Mouse (Mus musculus) cerebellum, postnatal 36 days (tissue): ENCODE results near the gene Tnr.

Source experiments
- DNase-seq, 2 experiments: peaks; one replicate each; pipeline ENCODE4 v3.0.0; 2021 to 2022; ENCODE audit warnings: mixed read lengths in 2 of 2

Gene Tnr

DNA sequence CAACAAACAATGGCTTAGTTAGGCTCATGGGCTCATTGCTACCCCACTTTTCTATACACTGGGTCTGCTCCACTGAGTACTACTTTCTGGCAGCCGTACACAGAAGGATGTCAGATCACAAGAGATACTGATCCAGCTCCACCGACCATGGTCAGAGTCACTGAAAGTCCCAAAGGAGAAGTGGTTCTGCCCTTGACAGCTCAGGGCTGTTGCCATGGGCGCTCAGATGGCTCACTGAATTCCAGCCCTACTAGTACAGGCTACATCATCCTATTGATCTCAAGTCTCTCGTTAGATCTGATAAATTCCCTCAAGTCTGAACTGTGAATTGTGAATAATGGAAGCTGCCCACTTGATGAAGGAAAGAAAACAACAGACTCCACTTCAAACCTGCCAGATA is 207.3 kb downstream of the Tnr start:
- DNase-seq, result no peak

DNA sequence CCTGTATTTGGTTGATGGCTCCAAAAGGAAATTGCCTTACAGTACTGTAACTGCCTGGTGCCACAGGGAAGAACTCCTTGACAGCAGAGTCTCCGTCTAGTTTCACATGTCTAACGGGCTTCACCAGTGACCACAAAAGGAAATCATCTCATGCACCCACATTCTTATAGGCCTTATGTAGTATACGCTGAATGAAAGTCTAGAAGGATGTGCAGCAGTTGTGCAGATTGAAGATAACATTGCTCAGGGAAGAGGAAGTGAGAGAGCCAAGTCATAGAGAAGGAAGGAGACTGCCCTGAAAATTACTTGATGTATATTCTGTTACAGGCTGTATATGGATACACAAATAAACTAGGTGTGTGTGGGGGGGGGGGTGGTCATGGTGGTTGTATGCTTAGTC is 211.5 kb downstream of the Tnr start:
- no peak for DNase-seq

DNA sequence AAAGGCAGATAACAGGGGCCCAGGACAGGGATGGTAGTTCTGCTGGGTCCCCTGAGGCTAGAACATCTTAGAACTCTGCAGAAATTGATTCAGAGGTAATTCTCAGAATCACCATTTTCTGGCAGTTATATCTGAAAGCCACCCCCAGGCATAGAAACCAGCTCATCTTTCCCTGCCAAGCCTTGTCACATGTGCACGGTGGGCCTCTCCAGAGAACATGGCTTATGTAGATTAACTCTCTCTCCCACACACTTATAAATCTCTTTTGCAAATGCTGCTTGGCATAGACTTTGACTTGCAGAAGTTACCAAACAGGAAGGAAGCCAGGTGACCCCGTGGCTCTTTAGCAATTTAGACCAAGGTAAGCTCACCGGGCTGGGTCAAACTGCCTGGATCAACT is 215.9 kb downstream of the Tnr start:
- DNase-seq, result no peak

DNA sequence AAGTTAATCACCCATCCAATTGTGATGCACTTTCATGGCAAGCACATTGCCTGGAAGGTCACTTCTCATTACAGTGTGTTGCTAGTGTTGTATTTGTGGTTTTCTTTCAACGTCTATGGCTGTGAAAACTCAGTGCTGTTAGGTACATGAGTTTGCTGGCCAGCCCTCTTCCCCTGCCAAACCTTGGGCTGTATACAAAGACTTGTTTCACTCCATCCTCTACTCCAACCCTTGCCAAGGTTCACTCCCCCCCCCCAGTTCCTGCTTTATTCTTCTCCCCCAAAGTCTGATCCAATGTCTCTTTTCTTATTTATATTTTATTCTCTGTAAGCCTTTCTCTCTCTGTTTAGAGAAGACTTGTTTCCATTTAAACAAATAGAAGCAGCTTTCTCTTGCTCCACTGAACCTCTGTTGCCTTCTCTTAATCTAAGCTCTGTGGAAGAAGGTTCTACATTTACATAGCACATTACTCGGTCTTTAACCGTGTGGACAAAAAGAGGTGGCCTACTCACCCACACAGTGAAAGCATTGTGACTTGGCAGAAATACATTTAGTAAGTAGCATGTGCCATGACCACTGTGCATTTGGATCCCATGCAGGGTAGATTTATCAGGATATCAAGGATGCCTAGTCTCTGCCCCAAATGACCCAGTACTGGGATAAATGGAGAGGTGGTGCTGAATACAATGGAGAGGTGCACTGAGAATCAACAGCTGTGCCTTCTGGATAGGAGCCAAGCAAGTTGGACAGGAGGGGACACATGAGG is 217.9 kb downstream of the Tnr start:
- no peak for DNase-seq

DNA sequence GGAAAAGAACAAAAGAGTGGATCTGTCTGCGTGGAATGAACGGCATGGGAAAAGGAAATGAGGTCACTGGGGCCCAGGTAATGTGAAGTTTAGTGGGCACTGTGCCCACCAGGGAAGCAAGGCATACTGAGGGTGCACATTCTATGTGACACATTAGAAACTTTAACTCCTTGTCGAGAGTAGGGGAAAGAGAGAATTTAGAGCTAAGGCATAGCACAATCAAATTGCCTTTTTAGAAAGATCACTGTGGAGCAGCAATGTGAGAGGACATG is 218.4 kb downstream of the Tnr start:
- no peak for DNase-seq

DNA sequence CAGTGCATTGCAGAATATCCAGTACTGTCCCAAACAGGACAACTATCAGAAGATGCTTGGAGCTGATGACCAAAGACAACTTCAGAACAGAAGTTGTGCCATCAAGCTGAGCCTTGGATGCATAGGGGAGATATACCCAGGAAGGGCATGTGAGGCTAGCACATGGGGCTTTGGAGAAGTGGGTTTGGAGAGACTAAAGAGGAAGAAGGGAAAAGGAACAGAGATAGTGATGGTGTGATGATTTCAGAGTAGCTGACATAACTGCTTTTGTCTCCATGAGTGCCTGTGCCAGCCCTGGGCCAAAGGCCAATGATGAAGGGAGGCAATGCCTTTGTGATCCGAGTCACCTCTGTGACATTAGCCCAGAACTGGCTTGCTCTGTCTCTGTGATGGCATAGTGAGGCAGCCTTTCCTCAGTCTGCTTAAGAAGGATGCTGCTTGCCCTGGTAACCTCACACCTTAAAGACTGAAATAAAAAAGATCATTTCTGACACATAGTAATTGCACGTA is 220.2 kb downstream of the Tnr start:
- DNase-seq, result peak; percentile 12 to 28

DNA sequence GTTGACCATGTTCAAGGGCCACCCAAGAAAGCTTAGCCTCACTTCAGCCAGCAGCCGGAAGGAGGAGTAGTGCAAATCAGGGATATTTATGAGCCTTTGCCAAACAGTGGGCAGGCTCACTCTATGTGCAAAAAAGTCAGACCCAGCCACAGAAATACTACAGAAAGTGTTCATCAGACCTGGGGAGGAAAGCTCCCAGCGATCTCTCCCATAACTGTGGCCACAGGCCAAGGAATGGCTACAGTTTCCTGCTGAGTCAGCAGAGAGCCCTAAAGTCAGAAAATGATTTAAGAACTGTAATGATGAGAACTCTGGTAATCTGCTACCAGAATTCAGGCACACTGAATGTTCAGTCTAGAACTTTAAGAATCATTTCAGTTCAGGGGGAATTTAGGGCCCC is 221.7 kb downstream of the Tnr start:
- DNase-seq, result no peak

DNA sequence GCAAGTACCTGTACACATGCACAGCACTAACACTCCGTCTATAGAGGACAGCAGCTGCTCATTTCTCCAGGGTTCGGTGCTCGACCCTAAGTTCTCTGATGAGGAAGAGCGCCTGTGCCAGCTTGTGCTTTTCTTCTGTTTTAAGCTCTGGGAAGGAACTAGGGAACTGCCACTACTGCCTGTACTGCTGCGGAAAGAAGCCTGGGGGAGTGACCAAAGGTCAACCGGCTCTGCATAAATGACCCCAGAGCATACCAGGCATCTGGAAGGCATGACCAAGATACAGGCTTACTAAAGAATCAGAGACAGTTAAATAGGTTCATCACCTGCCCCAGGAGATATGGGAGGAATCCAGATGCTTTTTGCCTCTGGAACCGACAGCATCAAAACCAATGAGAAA is 224.4 kb downstream of the Tnr start:
- DNase-seq, result no peak

DNA sequence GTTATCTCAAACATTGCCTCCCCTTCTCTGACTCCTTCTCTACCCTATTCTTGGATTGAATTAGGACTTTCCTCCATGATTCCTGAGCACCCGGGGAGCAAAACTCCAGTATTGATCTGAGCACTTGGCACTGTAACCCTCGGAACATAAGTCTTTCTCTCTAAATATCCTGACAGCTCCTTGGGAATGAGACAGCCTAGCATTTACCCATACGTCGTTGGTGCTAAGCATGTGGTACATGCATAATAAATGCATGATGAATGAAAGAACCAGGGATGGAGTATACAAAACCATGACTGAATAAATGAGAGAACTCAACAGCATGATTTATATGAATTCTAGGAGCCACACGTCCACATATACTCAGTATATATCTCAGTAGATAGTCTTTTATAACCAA is 226.8 kb downstream of the Tnr start:
- DNase-seq, result no peak

DNA sequence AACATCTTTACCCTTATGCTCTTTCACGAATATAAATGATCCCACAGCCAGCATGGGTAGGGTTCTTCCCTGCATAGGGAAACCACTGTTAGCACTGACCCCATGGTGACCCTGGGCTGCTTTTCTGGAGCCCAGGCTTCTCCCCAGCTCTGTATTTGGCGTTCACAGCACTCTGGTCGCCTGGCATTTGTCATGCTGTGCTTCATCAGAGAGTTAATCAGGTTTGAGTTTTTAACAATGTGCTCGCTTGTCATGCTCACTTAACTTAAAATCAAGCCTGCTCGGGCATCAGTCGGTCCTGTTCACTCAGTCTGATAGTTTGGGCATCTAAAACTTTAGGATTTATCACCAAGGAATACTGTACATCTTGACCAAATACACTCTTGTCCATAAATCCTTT is 227.3 kb downstream of the Tnr start:
- DNase-seq, result no peak

DNA sequence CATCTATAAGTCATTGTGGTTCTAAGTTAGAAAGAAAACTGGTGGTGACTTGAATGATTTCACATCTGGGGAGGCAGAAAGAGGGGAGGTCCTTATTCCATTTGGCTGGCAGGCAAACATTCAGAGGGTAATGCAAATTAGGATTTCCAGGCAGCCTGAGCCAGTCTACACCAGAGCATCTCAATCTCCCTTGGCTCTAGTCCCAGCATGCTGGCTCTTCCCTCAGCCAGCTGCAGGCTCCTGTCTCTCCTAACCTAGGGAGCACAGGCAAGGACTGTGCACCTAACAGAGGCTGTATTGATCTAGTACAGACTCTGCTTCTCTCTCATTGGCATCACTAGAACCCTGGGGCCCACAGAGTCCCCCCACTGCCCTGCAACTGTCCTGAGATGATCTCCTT is 237.4 kb downstream of the Tnr start:
- DNase-seq, result no peak

DNA sequence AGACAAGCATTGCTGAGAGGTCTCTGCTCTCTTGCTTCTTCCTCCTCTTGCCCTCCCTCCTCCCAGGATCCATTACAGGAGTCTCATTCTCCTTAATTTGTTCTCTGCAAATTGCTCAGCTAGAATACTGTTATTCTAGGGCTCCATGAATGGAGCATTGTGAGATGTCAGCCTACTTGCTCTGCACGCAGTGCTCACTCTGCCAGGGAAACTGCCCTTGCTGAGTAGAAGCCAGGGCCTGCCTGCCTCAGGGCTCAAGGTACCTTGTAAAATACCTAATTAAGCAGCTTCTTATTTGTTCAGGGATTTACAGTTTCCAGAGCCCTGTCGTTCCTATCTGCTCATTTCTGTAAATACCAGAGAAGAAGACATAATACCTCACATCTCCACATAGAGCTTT is 240.3 kb downstream of the Tnr start:
- no peak for DNase-seq

DNA sequence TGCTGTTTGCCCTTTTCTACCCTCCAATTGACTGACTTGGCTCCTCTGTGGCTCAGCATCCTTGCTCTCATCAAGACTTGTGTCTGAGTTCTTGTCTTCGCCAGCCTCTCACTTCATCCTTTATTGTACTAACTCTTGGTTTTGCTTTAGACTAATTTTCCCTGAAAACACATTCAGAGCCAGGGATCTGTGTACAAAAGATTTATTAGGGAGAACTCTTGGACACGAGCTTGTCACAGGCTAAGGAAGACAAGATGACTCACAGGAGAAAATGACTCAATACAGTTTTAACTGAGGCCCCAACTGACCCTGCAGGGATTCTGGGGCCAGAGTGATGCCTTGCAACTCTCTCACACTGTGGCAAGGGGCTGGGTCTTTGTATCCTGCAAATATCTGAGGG is 241.3 kb downstream of the Tnr start:
- DNase-seq, result no peak

DNA sequence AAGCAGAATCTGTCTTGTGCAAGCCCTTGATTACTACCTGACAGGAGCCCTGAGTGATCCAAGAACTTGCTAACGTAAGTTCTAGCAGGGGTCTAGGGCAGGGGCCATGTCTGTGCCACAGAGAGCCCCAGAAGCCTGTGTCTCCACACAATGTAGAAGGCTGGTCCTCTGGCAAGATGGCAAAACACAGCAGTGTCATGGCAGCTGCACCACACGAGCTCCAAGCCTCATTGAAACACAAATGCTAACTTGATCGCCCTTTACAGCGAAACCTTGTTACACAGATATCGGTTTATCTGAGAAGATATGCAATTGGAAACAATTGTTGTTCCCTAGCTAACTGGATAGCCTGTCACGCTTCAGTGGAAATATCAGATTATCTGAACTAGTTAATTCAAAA is 246.4 kb downstream of the Tnr start:
- no peak for DNase-seq

DNA sequence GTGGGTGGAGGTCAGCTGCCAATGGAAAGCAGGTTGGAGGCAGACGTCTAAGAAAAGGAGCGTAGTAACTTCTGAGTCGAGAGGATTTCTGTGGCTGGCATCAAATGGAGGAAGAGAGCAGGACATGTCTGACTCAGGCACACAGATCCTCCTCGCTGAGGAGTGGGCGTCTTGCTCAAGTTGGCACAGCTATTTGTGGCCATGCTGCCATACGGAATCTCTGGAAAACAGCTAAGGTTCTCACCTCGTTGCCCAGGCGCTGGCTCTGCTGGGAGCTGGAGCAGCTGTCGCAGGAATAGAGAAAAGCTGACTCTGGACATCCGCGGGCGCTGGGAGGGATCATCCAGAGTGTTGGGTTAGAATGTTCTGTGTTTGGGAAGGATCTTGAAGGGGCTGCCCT is 250.1 kb downstream of the Tnr start:
- DNase-seq, result no peak

DNA sequence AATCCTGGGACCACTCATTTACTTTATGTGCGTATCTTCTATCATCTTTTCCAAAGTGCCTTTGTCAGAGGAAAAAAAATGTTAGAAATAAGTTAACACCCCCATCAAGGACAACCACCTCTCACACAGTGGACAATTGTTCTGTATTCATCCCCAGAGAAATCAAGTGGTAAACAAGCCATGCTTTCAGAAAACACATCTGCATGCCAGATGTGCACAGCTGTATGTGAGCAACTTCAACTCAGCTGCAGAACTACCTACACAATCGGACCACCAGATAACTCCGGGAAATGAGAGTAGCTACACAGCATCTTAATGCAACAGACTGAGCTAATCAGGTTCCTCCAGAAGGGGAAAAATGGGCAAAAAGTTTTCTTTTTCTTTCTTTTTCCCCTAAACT is 251.6 kb downstream of the Tnr start:
- DNase-seq, result no peak

DNA sequence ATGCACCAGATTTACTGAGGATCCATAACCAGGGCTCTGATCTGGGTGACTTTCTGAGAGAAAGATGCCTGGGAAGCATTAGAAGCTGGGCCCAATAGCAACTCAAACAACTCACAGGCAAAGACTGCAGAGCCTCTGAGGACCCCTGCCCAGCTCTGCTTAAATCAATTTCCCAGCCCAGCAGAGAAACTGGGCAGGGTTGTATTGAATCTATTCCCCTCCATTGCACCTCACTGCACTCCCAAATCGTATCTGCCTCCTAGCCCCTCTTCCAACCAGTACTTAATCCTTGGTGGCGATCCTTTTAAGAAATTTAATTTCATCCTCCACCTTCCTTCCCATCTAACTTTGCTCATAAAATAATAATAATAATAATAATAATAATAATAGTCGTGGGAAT is 253.5 kb downstream of the Tnr start:
- no peak for DNase-seq

DNA sequence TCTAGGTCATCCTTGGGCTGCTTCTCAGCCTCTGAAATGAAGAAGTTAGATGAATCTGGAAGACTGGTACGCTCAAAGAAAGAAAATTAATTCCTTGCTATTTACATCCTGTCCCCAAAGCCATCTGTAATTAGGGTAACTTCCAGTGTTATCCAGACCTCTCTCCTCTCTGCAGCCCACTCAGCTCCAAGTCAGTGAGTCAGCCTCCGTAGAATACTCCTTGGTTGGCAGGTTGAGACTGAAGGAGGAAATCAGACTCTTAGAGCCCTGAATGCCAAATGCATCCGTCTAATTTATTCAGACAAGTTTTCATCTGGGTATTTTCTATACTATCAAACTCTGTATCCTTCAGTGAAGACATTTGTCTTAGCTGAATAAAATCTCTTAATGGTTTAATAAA is 255.9 kb downstream of the Tnr start:
- no peak for DNase-seq

DNA sequence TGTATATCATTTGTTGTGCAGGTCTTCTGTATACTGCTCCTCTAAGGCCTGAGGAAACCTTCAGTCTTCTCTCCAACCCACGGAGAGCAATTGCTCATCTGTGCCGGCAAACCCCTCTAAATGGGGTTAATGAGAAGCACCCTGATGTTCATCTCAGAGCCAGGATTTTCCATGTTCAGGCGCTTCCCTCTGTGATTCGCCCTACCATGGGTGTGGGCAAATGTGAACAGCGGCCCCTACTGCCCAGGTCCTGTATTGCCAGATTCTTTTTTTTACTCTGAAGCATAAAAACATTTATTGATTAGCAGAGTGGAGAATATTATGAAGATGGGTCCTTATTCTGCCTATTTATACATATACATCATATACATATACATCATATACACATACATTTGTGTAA is 260.3 kb downstream of the Tnr start:
- peak; percentile 69 to 79 for DNase-seq

DNA sequence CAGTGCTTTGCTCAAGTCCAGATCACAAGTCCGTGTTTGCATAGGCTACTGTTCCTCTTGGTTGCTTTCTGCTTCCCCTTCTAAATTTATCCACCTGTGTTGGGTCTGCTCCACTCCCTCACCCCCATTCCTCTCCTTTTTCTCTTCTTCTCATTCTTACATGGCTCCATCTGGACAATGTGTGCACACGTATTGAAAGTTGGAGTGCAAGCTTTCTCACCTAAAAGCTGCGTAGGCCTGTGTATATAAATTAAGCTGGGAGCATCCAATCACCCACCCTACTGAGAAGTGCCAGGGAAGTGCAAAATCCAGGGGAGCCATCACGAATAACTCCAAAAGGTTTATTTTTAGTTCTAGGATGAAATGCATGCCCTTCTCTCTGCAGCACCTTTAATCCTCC is 264.7 kb downstream of the Tnr start:
- DNase-seq, result no peak

DNA sequence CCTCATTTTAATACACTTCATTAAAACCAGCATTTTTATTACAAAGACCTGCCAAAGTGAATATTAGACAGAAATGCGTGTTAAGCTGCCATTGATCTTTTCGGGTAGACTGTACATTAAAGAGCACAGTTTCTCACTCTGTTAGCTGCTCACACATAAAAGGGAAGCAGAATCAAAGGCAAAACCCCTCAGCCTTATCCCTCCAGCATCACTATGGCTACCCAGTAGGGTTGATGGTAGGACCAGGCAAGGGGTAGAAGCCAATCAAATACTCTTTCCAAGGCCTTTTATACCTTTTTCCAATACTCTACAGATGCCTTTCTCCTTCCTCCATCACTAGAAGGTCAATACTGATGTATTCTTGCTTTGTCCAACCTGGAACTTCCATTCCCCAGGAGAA is 269.0 kb downstream of the Tnr start:
- DNase-seq, result no peak

DNA sequence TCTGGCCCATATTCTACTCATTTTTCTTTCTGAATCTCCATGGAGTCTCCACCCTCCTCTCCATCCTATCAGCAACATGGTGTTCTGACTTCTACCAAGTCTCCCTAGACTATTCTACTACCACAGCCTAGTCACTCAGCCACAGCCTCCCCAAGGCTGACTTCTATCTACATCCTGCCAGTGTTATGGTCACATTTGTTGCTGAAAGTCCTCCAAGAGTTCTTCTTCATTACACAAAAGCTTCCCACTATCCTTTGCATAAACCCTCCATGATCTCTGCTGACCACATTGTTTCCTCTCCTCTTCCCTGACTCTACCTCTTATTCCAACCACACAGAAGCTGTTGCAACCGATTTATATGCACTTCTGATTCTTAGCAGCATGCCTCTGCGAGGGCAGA is 272.5 kb downstream of the Tnr start:
- no peak for DNase-seq

DNA sequence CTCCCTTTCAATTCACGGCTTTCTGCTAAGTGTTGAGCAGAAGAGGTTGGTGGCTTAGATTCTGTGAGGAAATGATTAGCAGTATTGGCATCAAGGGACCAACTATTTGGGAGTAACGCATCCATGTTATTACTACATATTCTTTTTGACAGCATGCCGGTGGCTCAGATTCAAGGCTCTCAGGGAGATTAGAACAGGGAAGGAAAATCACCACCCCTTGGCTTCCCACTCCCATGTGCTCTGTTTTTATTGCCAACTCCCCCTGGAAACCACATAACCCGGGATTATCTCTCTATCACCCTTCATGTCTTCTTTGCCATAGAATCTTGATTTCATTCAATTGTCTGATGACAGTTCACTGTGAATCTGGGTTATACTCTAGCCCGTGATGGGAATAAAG is 276.8 kb downstream of the Tnr start:
- no peak for DNase-seq

DNA sequence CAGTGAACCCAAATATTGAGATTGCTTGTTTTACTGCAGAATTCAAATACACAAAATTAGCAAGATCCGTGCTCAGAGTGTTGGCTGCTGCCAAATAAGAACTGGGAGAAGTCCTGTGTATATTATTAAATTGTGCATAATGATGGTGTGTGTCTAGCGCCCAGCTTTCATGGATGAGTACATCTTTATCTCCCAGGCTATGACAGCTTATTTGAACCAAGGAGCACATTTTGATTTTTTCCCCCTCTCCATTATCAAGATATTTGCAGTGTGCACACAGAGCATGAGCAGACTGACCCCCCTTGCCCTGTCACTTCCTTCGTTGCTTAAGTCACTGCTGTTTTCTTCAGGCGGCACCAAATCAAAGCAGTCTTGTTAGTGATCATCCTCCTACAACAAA is 278.2 kb downstream of the Tnr start:
- no peak for DNase-seq

DNA sequence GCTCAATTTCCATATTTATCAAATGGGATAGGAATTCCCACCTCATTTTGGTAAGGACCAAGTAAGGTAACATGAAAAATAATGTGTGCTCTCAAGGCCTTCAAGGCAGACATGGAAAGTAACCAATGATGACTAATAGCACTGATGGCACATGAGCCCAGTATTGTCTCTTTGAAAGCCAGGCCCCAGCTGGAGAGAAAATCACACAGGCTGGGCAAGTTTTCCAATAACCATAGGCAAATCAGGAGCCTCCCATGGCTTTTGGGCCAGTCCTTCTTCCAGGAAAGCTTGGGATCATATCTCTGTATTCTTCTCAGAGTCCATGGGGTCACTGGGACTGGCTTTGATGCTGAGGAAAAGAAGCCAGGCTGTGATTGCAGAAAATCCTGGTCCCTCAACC is 280.1 kb downstream of the Tnr start:
- peak in 1 of 2 experiments; percentile 17 for DNase-seq

DNA sequence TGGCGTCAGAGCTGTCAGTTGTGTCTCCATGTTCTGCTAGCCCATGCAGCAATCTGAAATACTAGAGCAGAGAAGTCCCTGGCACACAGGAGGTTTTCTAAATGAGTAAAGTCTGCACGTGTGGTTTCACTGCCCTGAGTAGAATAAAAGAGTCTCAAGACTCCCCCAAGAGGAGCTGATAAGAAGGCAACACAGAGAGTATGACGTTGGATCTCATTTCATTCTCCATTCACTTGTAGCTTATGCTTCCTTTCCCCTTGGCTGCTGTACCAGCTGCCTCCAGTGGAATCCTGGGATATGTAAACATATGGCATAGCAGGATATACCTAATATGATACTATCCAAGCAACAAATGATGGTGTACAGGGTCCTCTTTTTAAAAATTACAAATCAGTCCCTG is 285.9 kb downstream of the Tnr start:
- DNase-seq, result no peak
